Mouse (Mus musculus) macrophage (primary cell): ENCODE data around the gene Ssxb5. TPM values are rescaled to one million over a fixed set of nuclear protein-coding genes. Genes with fewer than 3 reads are reported as not detected.
"Not testable (repeated sequence)": the region's sequence is repeated elsewhere in the genome, so short reads cannot be mapped to it uniquely, and the experiment has no call there.

Experiments
- H3K27ac ChIP-seq: fragments of 350-480 bp; formaldehyde crosslinking; 2 replicates; pipeline ENCODE4 v1.9.0; 2021
- H3K36me3 ChIP-seq: fragments of 350-480 bp; formaldehyde crosslinking; 2 replicates; pipeline ENCODE4 v1.9.0; 2021; ENCODE audit errors: inconsistent target
- H3K4me3 ChIP-seq: fragments of 350-480 bp; formaldehyde crosslinking; 2 replicates; pipeline ENCODE4 v1.9.0; 2021; ENCODE audit errors: inconsistent target
- H3K79me2 ChIP-seq: fragments of 350-480 bp; formaldehyde crosslinking; 2 replicates; pipeline ENCODE4 v1.9.0; 2021; ENCODE audit errors: inconsistent target
- WGBS: methylation state at CpG from one replicate; pipeline ENCODE4 v1.1.7; 2026; ENCODE audit warnings: inconsistent platforms; ENCODE audit not compliant: missing documents; 5-methylcytosine and 5-hydroxymethylcytosine counted together
- polyA plus RNA-seq: library from polyadenylated mRNA; stranded (reverse); fragments of 250-400 nt; gene quantifications from 3 replicates; pipeline ENCODE4 v1.2.4, GENCODE M21; 2018; ENCODE audit warnings: inconsistent platforms
- total RNA-seq, 78 experiments: library from RNA; depleted of rRNA; stranded (reverse); fragments of 250-400 nt; gene quantifications; 1 replicate in 9 of 78; 2 replicates in 24 of 78; 3 replicates in 43 of 78; 4 replicates in 2 of 78; pipeline ENCODE4 v1.2.4; 2018; ENCODE audit warnings: inconsistent platforms in 56 of 78

The Ssxb5 gene
- not detected for total RNA-seq (2018; cell fraction: chromatin; rRNA removed)
- not detected for total RNA-seq (2018; cell fraction: cytosol; rRNA removed)
- total RNA-seq (2018; cell fraction: nucleus; rRNA removed), result not detected
- polyA plus RNA-seq, result not detected in 3 replicates

- H3K36me3 ChIP-seq, H3K27ac ChIP-seq, H3K4me3 ChIP-seq, H3K79me2 ChIP-seq: not testable (repeated sequence)
- WGBS, result 75% methylated on average over 3 of the region's 4 CpGs
These were observed at the start of gene Ssxb5 for GRCm38 (mm10) chrX:8803391-8803790. Ssxb5 (plus strand) TSS chrX:8803691.

DNA sequence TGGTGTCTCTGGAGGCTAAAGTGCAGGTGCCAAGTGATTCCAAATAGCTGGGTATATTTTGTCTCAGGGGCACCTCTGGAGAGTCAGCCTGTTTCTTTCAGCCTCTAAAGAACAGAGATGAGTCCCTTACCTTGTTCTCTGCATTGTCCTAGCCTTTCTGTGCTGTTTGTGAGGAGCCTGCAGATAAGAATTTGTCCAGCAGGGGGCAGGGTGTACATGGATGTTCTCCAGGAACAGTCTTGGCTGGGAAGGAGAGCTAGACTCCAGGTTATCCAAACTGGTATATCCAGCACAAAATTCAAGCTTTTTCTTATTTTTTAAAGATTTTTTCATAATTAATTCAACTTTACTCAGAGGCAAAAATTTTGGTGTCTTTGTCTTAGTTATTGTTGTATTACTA, 28.6 kb downstream of the Ssxb5 start:
- Histone ChIP-seq H3K36me3 (no peaks in the 10 kb centered on the region), H3K4me3 (no peak overlapping the region), H3K79me2 (no peaks in the 10 kb centered on the region), H3K27ac (no peak overlapping the region)

DNA sequence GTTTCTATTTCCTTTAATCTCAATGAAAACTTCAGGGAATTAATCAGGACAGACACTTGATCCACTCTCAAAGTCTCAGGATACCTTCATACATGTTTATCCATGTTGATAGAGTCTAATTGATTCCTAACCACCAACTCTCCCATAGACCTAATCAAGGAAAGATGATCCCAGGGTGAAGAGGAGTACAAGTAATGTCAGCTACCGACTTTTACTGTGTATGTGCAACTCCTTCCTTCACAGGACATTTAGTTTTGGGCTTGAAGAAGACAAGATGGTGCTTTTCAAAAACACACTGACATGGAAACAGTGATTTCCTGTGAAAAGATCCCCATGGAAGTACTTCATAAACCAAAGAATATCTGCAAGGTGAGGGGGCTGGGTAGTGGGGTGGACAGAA, 40.2 kb downstream of the Ssxb5 start, which contains the start of gene Gm6592:
TSS of gene Gm6592 (plus strand) at position 301 of the 400 bp plus-strand sequence.
- H3K36me3 ChIP-seq, result no peaks in the 10 kb centered on the region
- no peak within 1 kb of the TSS for H3K4me3 ChIP-seq
- no peak within 1 kb of the TSS for H3K27ac ChIP-seq
- 89% methylated on average over 1 of the region's 1 CpGs for WGBS
- no peaks in the 10 kb centered on the region for H3K79me2 ChIP-seq

GRCm38 (mm10) chrX:8852486-8852885, 49.0 kb downstream of the Ssxb5 start:
- Histone ChIP-seq H3K27ac (no peak overlapping the region), H3K79me2 (no peaks in the 10 kb centered on the region), H3K36me3 (no peaks in the 10 kb centered on the region), H3K4me3 (no peak overlapping the region)
- 93% methylated on average over 6 of the region's 10 CpGs for WGBS

Other genes with a start within 250 kb of the Ssxb5 start
- gene Ssxb3, start 211.9 kb upstream of the Ssxb5 start, polyA plus RNA-seq, result not detected in 3 replicates
- gene Ssxb8, start 112.8 kb upstream of the Ssxb5 start, polyA plus RNA-seq, result not detected in 3 replicates
- not detected in 3 replicates for gene Ssx9, start 55.3 kb upstream of the Ssxb5 start, polyA plus RNA-seq
- gene Gm6592, start 40.3 kb downstream of the Ssxb5 start, polyA plus RNA-seq, result not detected in 3 replicates
- not detected in 3 replicates for gene Gm5751, start 70.6 kb downstream of the Ssxb5 start, polyA plus RNA-seq
- 0.99 to 1.8 TPM (median 1.4 TPM) in 3 replicates for gene B630019K06Rik, start 88.7 kb downstream of the Ssxb5 start, polyA plus RNA-seq
- not detected in 3 replicates for gene Fthl17b, start 159.3 kb downstream of the Ssxb5 start, polyA plus RNA-seq
- not detected in 3 replicates for gene Fthl17c, start 172.9 kb downstream of the Ssxb5 start, polyA plus RNA-seq
- gene Fthl17d, start 183.1 kb downstream of the Ssxb5 start, polyA plus RNA-seq, result not detected in 3 replicates
- gene Fthl17e, start 229.8 kb downstream of the Ssxb5 start, polyA plus RNA-seq, result not detected in 3 replicates